Mouse (Mus musculus): Measurements from ENCODE around the gene Gm49380.

The Gm49380 gene

DNA sequence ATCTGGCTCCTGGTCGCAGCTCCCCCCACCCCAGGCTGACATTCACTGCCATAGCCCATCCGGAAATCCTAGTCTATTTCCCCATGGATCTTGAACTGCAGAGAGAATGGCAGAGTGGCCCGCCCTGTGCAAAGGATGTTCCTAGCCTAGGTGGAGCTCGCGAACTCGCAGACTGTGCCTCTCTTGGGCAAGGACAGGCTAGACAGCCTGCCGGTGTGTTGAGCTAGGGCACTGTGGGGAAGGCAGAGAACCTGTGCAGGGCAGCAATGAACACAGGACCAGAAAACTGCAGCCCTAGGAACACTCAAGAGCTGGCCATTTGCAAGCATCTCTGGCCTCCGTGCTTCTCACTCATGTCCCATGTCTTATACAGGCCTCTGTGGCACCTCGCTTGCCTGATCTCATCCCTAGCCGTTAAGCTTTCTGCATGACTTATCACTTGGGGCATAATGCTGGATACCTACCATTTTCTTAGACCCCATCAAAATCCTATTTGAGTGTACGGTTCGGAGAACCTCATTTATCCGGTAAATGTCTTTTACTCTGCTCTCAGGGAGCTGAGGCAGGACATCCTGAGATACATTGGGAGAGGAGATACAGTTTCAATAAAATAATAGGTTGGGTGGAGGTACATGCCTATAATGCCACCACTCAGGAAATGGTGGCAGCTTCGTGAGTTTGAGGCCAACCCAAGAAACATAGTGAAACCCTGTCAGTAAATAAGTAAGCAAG is 68.7 kb downstream of the Gm49380 start:
- peak; percentile 86 for DNase-seq

DNA sequence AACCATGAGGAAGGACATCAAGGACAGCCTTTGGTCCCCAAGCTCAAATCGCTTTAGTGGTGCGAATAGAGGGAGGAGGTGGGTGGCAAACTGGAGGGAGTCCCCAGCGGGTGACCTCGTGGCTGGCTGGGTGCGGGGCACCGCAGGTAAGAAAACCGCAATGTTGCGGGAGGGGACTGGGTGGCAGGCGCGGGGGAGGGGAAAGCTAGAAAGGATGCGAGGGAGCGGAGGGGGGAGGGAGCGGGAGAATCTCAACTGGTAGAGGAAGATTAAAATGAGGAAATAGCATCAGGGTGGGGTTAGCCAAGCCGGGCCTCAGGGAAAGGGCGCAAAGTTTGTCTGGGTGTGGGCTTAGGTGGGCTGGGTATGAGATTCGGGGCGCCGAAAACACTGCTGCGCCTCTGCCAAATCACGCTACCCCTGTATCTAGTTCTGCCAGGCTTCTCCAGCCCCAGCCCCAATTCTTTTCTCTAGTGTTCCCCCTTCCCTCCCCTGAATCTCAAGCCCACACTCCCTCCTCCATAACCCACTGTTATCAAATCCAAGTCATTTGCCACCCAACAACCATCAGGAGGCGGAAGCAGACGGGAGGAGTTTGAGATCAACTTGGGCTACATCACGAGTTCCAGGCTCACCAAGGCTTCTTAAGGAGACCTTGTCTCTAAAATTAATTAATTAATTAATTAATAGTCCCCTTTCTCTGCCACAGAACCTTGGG is 69.4 kb downstream of the Gm49380 start:
- DNase-seq = peak; percentile 81

DNA sequence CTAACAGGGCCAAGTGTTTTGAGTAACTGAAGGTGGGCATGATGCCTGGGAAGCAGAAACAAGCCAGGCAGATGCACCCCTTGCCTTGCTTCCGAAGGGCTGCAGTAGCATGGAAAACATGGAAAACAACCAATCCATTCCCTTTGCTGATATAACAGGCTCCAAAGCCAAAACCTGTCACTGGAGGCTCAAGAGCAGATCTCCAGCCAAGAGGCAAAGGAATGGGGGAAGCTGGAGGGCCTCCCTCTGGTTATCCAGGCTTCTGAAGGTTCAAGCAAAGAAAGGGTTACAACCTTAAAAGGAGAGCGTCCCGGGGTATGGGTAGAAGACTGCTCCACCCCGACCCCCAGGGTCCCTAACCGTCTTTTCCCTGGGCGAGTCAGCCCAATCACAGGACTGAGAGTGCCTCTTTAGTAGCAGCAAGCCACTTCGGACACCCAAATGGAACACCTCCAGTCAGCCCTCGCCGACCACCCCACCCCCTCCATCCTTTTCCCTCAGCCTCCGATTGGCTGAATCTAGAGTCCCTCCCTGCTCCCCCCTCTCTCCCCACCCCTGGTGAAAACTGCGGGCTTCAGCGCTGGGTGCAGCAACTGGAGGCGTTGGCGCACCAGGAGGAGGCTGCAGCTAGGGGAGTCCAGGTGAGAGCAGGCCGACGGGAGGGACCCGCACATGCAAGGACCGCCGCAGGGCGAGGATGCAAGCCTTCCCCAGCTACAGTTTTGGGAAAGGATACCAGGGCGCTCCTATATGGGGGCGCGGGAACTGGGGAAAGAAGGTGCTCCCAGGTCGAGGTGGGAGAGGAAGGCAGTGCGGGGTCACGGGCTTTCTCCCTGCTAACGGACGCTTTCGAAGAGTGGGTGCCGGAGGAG is 70.2 kb downstream of the Gm49380 start, which contains the start of gene Thy1:
TSS of gene Thy1 (plus strand) at position 549 of the 872 bp plus-strand sequence.
- peak; percentile 91 for DNase-seq

DNA sequence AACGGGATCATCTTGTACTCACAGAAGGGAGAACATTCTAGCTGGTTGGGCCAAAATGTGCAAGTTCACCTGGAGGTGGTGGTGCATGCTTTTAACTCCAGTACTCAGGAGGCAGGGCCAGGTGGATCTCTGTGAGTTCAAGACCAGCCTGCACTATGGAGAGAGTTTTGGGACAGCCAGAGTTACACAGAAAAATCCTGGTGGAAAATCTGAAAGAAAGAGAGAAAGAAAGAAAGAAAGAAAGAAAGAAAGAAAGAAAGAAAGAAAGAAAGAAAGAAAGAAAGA is 71.0 kb downstream of the Gm49380 start:
- DNase-seq = no peak

DNA sequence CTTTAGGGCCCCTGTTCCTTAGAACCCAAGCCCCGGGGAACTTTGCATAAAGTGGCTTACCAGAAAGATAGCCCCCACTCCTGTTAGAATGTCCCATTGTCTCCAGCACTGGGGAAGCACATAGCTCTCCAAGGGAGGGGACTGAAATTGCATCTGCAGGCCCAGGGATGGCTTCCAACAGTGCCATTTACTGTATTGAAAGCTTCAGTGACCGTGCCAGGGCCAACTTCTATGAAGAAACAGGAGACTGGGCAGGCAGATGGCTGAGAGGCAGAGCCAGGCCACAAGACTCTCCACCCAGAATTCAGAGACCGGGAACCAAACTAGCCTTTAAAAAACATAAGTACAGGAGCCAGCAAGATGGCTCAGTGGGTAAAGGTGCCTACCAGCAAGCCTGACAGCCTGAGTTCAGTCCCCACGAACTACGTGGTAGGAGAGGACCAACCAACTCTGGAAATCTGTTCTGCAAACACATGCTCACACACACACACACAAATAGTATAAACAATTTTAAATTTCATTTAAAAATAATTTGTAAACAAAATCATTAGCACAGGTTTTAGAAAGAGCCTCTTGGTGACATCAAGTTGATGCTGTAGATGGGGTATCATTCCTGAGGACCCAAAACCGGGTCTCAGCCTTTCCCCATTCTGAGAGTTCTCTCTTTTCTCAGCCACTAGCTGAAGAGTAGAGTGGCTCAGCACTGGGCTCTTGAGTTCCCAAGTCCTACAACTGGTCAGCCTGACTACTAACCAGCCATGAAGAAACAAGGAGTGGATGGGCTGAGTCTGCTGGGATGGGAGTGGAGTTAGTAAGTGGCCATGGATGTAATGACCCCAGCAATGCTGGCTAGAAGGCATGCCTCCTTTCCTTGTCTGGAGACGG is 71.5 kb downstream of the Gm49380 start:
- no peak for DNase-seq

DNA sequence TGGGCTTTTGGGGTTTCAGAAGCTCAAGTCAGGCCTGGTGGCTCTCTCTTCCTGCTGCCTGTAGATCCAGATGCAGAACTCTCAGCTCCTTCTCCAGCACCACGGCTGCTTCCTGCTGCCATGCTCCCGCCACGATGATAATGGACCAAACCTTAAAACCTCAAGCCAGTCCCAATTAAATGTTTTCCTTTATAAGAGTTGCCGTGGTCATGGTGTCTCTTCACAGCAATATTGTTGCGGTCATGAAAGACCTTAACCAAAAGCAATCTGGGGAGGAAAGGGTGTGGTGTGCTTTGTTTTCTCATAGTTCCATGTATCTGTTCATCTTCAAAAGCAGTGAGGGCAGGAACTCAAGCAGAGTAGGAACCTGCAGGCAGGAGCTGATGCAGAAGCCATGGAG is 76.2 kb downstream of the Gm49380 start:
- DNase-seq = no peak

DNA sequence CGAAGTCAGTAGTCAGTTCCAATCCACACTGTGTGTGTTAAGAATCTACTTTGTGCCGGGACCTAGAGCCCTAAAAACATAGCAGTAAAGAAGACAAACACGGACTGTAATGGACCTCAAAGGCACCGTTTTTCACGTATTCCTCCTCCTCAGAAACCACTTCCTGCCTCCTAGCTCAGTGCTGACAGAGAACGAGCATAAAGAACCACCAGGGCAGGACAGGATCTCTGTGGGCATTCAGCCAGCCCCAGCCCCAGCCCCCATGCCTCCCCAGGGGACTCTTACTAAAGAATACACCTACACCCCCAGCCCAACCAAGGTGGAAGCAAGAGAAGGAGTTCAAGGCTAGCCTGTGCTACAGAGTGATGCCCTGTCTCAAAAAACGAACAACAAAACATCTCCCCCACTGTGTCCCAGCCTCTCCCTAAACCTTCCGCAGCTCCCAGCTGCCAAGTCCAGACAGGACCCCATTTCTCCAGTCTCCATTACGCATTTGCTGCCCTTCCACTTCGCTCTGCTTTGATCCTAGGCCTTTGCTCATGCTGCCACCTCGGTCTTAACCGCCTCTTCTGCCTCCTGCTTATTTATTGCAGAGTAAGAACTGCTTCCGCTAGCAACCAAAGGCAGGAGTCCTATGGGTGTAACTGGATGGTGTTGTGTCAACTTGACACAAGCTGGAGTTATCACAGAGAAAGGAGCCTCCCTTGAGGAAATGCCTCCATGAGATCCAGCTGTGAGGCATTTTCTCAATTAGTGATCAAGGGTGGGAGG is 79.2 kb downstream of the Gm49380 start:
- peak; percentile 74 for DNase-seq

DNA sequence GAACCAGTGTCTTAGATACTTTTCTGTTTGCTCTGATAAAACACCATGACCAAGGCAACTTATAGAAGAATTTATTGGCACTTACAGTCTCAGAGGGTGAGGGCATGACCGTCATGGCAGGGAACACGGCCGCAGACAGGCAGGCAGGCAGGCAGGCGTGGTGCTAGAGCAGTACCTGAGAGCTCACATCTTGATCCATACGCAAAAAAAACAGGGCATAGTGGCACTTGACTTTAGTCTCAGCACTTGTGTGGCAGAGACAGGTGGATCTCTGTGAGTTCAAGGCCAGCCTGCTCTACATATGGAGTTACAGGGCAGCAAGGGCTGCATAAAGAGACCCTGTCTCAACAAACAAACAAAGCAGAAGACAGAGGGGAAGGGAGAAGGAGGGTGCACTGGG is 80.0 kb downstream of the Gm49380 start:
- DNase-seq = peak; percentile 33

DNA sequence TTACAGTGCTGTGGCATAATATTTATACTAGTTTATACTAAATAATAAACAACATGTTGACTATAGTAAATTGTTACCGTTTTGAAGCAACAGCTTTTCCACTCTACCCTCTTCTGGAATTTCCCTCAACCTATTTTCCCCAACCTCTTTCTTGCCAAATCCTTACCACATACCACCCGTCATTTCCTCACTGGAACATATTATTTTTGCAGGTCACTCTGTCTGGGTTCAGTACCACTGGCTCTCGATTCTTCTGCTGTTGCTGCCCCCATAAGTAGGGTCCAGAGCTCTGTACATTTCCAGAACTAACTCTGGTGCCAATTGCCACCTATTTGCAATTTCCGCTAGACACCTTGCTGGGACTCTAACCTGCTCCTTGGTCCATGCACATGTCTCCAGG is 81.4 kb downstream of the Gm49380 start:
- DNase-seq = no peak

DNA sequence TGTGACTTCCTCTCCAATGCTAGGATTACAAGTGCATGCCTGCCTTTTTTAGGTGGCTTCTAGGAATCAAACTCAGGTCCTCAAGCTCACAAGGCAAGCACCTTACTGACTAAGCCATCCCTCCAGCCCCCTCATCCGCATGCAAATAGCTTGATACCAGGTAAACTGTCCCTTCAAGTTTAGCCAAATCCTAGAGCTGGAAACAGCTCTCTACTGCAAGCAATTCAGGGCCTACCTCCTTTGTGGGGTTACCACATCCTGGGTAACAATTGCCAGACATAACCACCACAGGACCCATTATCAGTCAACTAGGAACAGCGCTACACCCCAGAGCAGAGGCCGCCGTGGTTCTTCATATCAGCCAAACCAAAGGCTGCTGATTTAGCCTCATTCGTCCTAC is 82.2 kb downstream of the Gm49380 start:
- DNase-seq = peak; percentile 69

DNA sequence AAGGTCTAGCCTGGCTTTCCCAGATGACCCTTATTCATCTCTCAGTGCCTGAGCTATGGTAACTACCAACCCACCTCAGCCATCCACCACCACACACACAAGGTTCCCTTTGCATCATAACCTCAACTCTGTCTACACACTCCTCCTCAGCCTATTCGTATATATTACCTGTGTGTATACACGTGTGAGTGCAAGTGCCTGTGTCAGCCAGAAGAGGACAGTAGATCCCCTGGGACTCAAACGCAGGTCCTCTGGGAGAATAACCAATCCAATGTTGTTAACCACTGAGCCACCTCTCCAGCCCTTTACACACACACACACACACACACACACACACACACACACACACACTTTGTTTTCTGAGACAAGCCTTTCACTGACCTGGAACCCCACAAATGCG is 82.7 kb downstream of the Gm49380 start:
- peak; percentile 51 for DNase-seq

DNA sequence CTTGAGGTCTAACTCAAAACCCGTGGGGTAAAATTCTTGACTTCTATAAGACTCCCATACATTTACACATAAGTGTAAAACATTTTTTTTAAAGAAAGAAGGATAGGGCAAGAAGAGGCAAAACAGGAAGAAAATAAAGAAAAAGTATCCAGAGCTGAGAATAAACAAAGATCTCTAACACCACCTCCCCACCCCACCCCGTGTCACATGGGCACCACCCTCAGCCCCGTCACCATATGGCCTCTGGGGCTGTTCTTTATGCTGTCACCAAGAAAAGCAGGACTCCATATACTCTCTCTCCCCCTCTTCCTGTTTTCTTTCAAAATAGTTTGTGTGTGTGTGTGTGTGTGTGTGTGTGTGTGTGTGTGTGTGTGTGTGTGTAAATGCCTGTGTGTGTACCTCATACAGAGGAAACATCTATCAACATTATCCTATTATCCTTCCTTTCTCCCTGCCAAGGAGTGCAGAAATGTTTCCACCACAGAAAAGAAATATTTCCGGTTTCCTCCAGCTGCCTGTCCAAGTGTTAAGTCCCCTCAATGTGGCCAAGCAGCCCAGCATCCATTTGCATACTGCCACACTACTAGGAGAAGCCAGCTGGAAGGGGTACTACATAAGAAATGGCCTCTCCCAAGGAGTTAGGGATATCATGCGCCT is 83.6 kb downstream of the Gm49380 start:
- DNase-seq = peak; percentile 80

DNA sequence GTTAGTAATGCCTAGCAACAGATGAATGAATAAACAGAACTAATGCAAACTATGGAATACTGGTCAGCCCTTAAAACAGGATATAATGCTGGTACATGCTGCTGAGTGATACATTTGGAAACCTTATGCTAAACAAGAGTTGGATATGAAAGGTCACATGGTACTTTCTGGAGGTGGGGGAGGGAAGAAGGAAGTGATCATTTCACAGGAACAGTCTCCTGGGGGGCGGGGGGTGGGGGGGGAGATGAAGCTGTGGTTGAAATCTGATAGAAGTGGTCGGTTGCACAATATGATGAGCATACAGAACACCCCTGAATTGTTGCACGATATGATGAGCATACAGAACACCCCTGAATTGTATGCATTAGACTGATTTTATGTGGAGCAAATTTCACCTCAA is 89.2 kb downstream of the Gm49380 start:
- DNase-seq = no peak

DNA sequence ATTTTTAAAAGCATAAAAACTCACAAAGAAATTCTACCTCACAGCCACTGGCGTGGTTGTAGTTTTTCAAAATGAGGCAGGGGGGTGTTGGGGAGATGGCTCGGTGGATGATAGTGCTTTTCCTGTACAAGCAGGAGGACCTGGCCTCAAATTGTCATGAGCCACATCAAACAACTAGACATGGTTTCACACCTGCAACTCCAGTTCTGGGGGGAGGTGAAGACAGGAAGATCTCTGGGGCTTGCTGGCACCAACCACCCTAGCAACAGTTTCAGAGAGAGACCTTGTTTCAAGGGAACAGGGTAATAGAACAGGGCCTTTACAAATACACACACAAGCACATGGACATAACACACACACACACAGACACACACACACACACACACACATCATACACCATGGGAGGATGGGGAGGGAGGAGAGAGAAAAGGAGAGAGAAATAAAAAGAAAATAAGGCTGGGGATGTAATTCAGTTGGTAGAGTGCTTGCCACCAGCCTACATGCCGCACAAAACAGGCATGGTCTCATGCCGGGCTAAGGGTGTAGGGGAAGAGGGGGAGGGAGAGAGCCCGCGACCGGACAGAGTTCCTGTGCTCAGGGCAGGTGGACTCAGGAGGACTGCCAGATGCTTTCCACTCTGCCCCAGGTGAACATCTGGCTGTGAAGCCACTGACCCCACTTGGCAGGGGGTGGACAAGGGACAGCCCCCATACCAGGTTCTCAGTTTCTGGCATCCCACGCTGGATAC is 91.0 kb downstream of the Gm49380 start:
- DNase-seq = peak; percentile 86

DNA sequence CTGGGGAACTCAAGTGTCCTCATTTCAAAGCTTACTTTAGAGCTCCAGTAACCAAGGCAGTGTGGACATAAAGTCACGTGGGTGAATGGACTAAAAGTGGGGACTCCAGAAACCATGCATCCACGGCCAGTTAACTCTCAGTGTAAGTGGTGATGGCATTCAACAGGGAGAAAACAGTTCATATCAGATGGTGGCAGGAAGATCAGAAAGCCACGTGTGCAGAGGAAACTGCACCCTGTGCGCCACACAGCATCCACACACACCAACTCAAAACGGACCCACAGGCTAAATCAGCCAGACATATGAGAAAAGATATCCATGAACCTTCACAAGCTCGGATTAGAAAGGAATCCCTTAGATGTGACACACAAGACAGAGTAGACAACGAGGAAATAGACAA is 93.3 kb downstream of the Gm49380 start:
- DNase-seq = peak; percentile 68

DNA sequence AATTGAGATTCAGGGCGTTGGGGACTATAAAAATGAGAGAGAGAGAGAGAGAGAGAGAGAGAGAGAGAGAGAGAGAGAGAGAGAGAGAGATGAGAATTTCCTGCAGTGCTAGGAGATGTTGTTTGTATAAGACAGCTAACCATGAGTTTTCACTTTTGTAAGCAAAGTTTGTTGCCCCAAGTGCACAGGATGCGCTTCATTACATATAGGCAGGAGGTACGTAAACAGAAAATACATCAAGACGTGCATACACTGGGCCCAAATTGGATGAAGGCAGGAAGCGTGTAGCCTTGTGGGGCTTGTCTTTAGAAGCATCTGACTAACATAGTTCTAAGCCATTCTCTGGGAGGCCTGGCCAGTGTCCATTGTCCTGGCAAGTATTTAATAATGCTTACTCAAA is 95.5 kb downstream of the Gm49380 start:
- DNase-seq = peak; percentile 56

All from thymus, postnatal 14 days (tissue).